Mouse (Mus musculus) MEL (cell line): ENCODE results near the gene Hspa1a. TPM values are rescaled to one million over a fixed set of nuclear protein-coding genes. Genes with fewer than 3 reads are reported as not detected.

Experiments
- DNase-seq: peaks from one replicate; pipeline ENCODE4 v3.0.0; 2011; ENCODE audit warnings: low read depth, low spot score
- H3K27ac ChIP-seq: 2 replicates; pipeline ENCODE4 v1.5.1; 2012; ENCODE audit warnings: low read depth, mild to moderate bottlenecking, control low read depth, low read length, moderate library complexity; ENCODE audit not compliant: control insufficient read depth
- H3K27me3 ChIP-seq, 2 experiments: fragments of 150-350 bp in 1 of 2; sonication (generic) in 1 of 2; 2 replicates each; pipeline ENCODE4 v1.6.1; 2012; ENCODE audit warnings: low read length in 2 of 2, mild to moderate bottlenecking in 2 of 2, improper control_type of control experiment in 1 of 2, moderate library complexity in 1 of 2; ENCODE audit not compliant: insufficient read depth in 2 of 2, control insufficient read depth in 1 of 2
- H3K36me3 ChIP-seq, 2 experiments: 2 replicates each; pipeline ENCODE4 v1.6.1; 2012 to 2014; ENCODE audit warnings: low read length in 2 of 2, improper control_type of control experiment in 1 of 2, inconsistent platforms in 1 of 2, mild to moderate bottlenecking in 1 of 2; ENCODE audit not compliant: insufficient read depth in 2 of 2, control insufficient read depth in 1 of 2
- H3K4me1 ChIP-seq, 2 experiments: fragments of 150-350 bp in 1 of 2; sonication (generic) in 1 of 2; 2 replicates each; pipeline ENCODE4 v1.6.1; 2012; ENCODE audit warnings: low read length in 2 of 2, improper control_type of control experiment in 1 of 2, mild to moderate bottlenecking in 1 of 2; ENCODE audit not compliant: insufficient read depth in 2 of 2, control insufficient read depth in 1 of 2
- H3K4me3 ChIP-seq, 2 experiments: fragments of 150-350 bp in 1 of 2; sonication (generic) in 1 of 2; 2 replicates each; pipeline ENCODE4 v1.5.1; 2012; ENCODE audit warnings: low read depth in 2 of 2, low read length in 2 of 2, mild to moderate bottlenecking in 2 of 2, moderate library complexity in 2 of 2, control low read depth in 1 of 2, improper control_type of control experiment in 1 of 2; ENCODE audit not compliant: control insufficient read depth in 1 of 2, insufficient read depth in 1 of 2
- H3K79me2 ChIP-seq: 2 replicates; pipeline ENCODE4 v1.6.1; 2012; ENCODE audit warnings: mild to moderate bottlenecking, low read length, moderate library complexity; ENCODE audit not compliant: control insufficient read depth, poor library complexity, insufficient read depth
- H3K9ac ChIP-seq: 2 replicates; pipeline ENCODE4 v1.6.1; 2012; ENCODE audit warnings: low read depth, mild to moderate bottlenecking, control low read depth, low read length, moderate library complexity; ENCODE audit not compliant: control insufficient read depth, poor library complexity, severe bottlenecking
- H3K9me3 ChIP-seq: fragments of 150-350 bp; sonication (generic); replicated peaks from 2 replicates; pipeline ENCODE4 v1.6.1; 2012; ENCODE audit warnings: mild to moderate bottlenecking, low read length, improper control_type of control experiment, moderate library complexity; ENCODE audit not compliant: insufficient read depth
- BHLHE40 ChIP-seq: IDR thresholded peaks from 2 replicates; pipeline ENCODE4 v1.6.1; 2012; ENCODE audit warnings: low read depth, mild to moderate bottlenecking, inconsistent platforms, low read length, improper control_type of control experiment, borderline replicate concordance
- CTCF ChIP-seq, 3 experiments: IDR thresholded peaks in 2 of 3; conservative IDR thresholded peaks in 1 of 3; 2 replicates each; pipeline ENCODE4 v1.5.1; 2011 to 2012; ENCODE audit warnings: low read length in 3 of 3, low read depth in 2 of 3, mild to moderate bottlenecking in 2 of 3, improper control_type of control experiment in 1 of 3, inconsistent platforms in 1 of 3, mixed read lengths in 1 of 3, moderate library complexity in 1 of 3; ENCODE audit not compliant: control insufficient read depth in 1 of 3, insufficient read depth in 1 of 3, poor library complexity in 1 of 3, severe bottlenecking in 1 of 3
- E2F4 ChIP-seq: IDR thresholded peaks from 2 replicates; pipeline ENCODE4 v1.6.1; 2011; ENCODE audit warnings: low read depth, low read length, improper control_type of control experiment, borderline replicate concordance
- GABPA ChIP-seq: IDR thresholded peaks from 2 replicates; pipeline ENCODE4 v1.6.1; 2012; ENCODE audit warnings: low read depth, mild to moderate bottlenecking, inconsistent platforms, low read length, improper control_type of control experiment, moderate library complexity
- GATA1 ChIP-seq: IDR thresholded peaks from 2 replicates; pipeline ENCODE4 v1.6.1; 2011; ENCODE audit warnings: low read depth, low read length, improper control_type of control experiment
- HCFC1 ChIP-seq: IDR thresholded peaks from 2 replicates; pipeline ENCODE4 v1.6.1; 2012; ENCODE audit warnings: low read depth, mild to moderate bottlenecking, inconsistent platforms, low read length, improper control_type of control experiment, moderate library complexity
- JUND ChIP-seq: IDR thresholded peaks from 2 replicates; pipeline ENCODE4 v1.6.1; 2011; ENCODE audit warnings: low read depth, mild to moderate bottlenecking, improper control_type of control experiment, low read length
- KAT2A ChIP-seq: conservative IDR thresholded peaks from 2 replicates; pipeline ENCODE4 v1.6.1; 2012; ENCODE audit warnings: low read depth, low read length, improper control_type of control experiment, inconsistent platforms
- MAFK ChIP-seq: IDR thresholded peaks from 2 replicates; pipeline ENCODE4 v1.6.1; 2011; ENCODE audit warnings: low read depth, mild to moderate bottlenecking, low read length, improper control_type of control experiment, borderline replicate concordance
- MYB ChIP-seq: IDR thresholded peaks from 2 replicates; pipeline ENCODE4 v1.6.1; 2011; ENCODE audit warnings: mild to moderate bottlenecking, low read depth, low read length, improper control_type of control experiment
- POLR2A ChIP-seq, 2 experiments: IDR thresholded peaks; 2 replicates each; pipeline ENCODE4 v1.6.1; 2011 to 2012; ENCODE audit warnings: low read length in 2 of 2, mild to moderate bottlenecking in 2 of 2, control low read depth in 1 of 2, improper control_type of control experiment in 1 of 2, low read depth in 1 of 2, moderate library complexity in 1 of 2; ENCODE audit not compliant: control insufficient read depth in 1 of 2, insufficient read depth in 1 of 2, poor library complexity in 1 of 2
- POLR2AphosphoS5 ChIP-seq: IDR thresholded peaks from 2 replicates; pipeline ENCODE4 v1.6.1; 2012; ENCODE audit warnings: low read depth, borderline replicate concordance, mild to moderate bottlenecking, inconsistent platforms, low read length, moderate library complexity, mixed read lengths
- RAD21 ChIP-seq: IDR thresholded peaks from 2 replicates; pipeline ENCODE4 v1.6.1; 2011; ENCODE audit warnings: mild to moderate bottlenecking, low read depth, low read length, improper control_type of control experiment
- SMC3 ChIP-seq: IDR thresholded peaks from 2 replicates; pipeline ENCODE4 v1.6.1; 2011; ENCODE audit warnings: low read depth, low read length, improper control_type of control experiment
- TAL1 ChIP-seq: IDR thresholded peaks from 2 replicates; pipeline ENCODE4 v1.6.1; 2012; ENCODE audit warnings: mild to moderate bottlenecking, inconsistent platforms, low read length, moderate library complexity, mixed read lengths
- TBP ChIP-seq: IDR thresholded peaks from 2 replicates; pipeline ENCODE4 v1.8.0; 2011; ENCODE audit warnings: low read depth, low read length, improper control_type of control experiment
- UBTF ChIP-seq: IDR thresholded peaks from 2 replicates; pipeline ENCODE4 v1.6.1; 2012; ENCODE audit warnings: low read depth, mild to moderate bottlenecking, inconsistent platforms, low read length, improper control_type of control experiment, moderate library complexity, borderline replicate concordance; ENCODE audit not compliant: insufficient read depth
- USF2 ChIP-seq, 2 experiments: IDR thresholded peaks; 2 replicates each; pipeline ENCODE4 v1.6.1; 2011 to 2012; ENCODE audit warnings: improper control_type of control experiment in 2 of 2, low read length in 2 of 2, borderline replicate concordance in 1 of 2, inconsistent platforms in 1 of 2, low read depth in 1 of 2, mild to moderate bottlenecking in 1 of 2; ENCODE audit not compliant: insufficient read depth in 1 of 2
- ZKSCAN1 ChIP-seq: IDR thresholded peaks from 2 replicates; pipeline ENCODE4 v1.6.1; 2012; ENCODE audit warnings: low read depth, mild to moderate bottlenecking, inconsistent platforms, low read length, improper control_type of control experiment, moderate library complexity
- ZNF384 ChIP-seq: IDR thresholded peaks from 2 replicates; pipeline ENCODE4 v1.6.1; 2012; ENCODE audit warnings: low read depth, mild to moderate bottlenecking, inconsistent platforms, low read length, improper control_type of control experiment
- polyA plus RNA-seq, 2 experiments: library from polyadenylated mRNA; stranded (reverse) in 1 of 2; unstranded in 1 of 2; fragments of >175 nt in 1 of 2; fragments of >200 nt in 1 of 2; gene quantifications; 2 replicates each; pipeline versions ENCODE4 v1.2.1 to v1.2.4; 2012; ENCODE audit warnings: low replicate concordance in 2 of 2, low read depth in 1 of 2; ENCODE audit not compliant: insufficient read length in 2 of 2, insufficient read depth in 1 of 2, missing spikeins in 1 of 2
- total RNA-seq: library from RNA; depleted of rRNA; stranded (reverse); fragments of 300-350 nt; gene quantifications from 2 replicates; pipeline ENCODE4 v1.2.3, GENCODE M21; 2012

Hspa1a gene
- total and polyA plus RNA-seq, 3 experiments = not detected

GRCm38 (mm10) chr17:34947606-34948005 is 24.4 kb downstream of the Hspa1a start:
- no peaks in the 10 kb centered on the region for H3K9me3 ChIP-seq
- H3K36me3 ChIP-seq = peaks cover 0 to 19% of the 10 kb centered on the region in 2 experiments; a peak in 3 of 4 replicates
- no peak overlapping the region for H3K27ac ChIP-seq
- H3K4me3 ChIP-seq = no peak overlapping the region
- no peak overlapping the region for H3K9ac ChIP-seq
- peaks cover 2 to 5% of the 10 kb centered on the region in 2 experiments; a peak in 3 of 4 replicates for H3K4me1 ChIP-seq
- H3K79me2 ChIP-seq = peaks cover 22% of the 10 kb centered on the region
- no peak for TF ChIP-seq MYB
- TF ChIP-seq CTCF (IDR thresholded peaks at IDR 0.05 in 2 of 3, conservative IDR thresholded peaks at IDR 0.05 in 1 of 3; ENCODE audit: control insufficient read depth in 1 of 3, insufficient read depth in 1 of 3, low read depth in 2 of 3, low read length in 3 of 3, poor library complexity in 1 of 3, severe bottlenecking in 1 of 3) = peak; percentile 32 to 55 (median 55)
- no peak for TF ChIP-seq ZKSCAN1
- TF ChIP-seq BHLHE40 = no peak
- no peak for TF ChIP-seq UBTF
- TF ChIP-seq KAT2A = no peak
- TF ChIP-seq HCFC1 = no peak
- TF ChIP-seq GABPA = no peak
- TF ChIP-seq TBP = no peak
- TF ChIP-seq SMC3 = peak; percentile 49; the same call in 1 of the 2 replicates
- no peak for TF ChIP-seq MAFK
- TF ChIP-seq GATA1 = no peak
- no peak for TF ChIP-seq USF2 (IDR thresholded peaks at IDR 0.05; ENCODE audit: borderline replicate concordance in 1 of 2, insufficient read depth in 1 of 2, low read depth in 1 of 2, low read length in 2 of 2)
- TF ChIP-seq ZNF384 = 0 out of 2 replicates have a peak, but pooled peaks have one; percentile 37
- TF ChIP-seq JUND = no peak
- TF ChIP-seq RAD21 = peak; percentile 51
- TF ChIP-seq E2F4 = no peak
- no peak for TF ChIP-seq TAL1
- no peak for TF ChIP-seq POLR2AphosphoS5
- TF ChIP-seq, all 39 proteins: peak for 4
- DNase-seq = peak; percentile 64
- no peaks in the 10 kb centered on the region for H3K27me3 ChIP-seq

- H3K79me2 ChIP-seq = peaks cover 15% of the 10 kb centered on the region
- H3K4me3 ChIP-seq = no peak overlapping the region
- no peak for TF ChIP-seq USF2 (IDR thresholded peaks at IDR 0.05; ENCODE audit: borderline replicate concordance in 1 of 2, insufficient read depth in 1 of 2, low read depth in 1 of 2, low read length in 2 of 2)
- no peak for TF ChIP-seq POLR2A (IDR thresholded peaks at IDR 0.05; ENCODE audit: control insufficient read depth in 1 of 2, insufficient read depth in 1 of 2, low read depth in 1 of 2, low read length in 2 of 2, poor library complexity in 1 of 2)
- peaks cover 2 to 5% of the 10 kb centered on the region in 2 experiments; a peak in 3 of 4 replicates for H3K4me1 ChIP-seq
- no peaks in the 10 kb centered on the region for H3K27me3 ChIP-seq
- H3K36me3 ChIP-seq = peaks cover 0 to 19% of the 10 kb centered on the region in 2 experiments; a peak in 3 of 4 replicates
- no peaks in the 10 kb centered on the region for H3K9me3 ChIP-seq
- DNase-seq = no peak
- H3K9ac ChIP-seq = no peak overlapping the region
- no peak overlapping the region for H3K27ac ChIP-seq
Observed at GRCm38 (mm10) chr17:34946486-34947140, 25.3 kb downstream of the Hspa1a start.
